Mouse (Mus musculus) midbrain, embryonic 14.5 days (tissue): ENCODE results near the gene Ccdc88b. TPM values are rescaled to one million over a fixed set of nuclear protein-coding genes. Genes with fewer than 3 reads are reported as not detected.

Experiments used
- ATAC-seq: fragments of 200-750 bp; cut with Nextera tagmentation; 2 replicates; pipeline ENCODE4 v1.8.0; 2017; ENCODE audit warnings: moderate number of reproducible peaks, moderate library complexity; ENCODE audit not compliant: low FRiP score, low TSS enrichment
- DNase-seq: peaks from one replicate; pipeline ENCODE4 v3.0.0-alpha.2; 2015
- H3K27ac ChIP-seq: fragments of 300-500 bp; sonication (generic); replicated peaks from 2 replicates; pipeline ENCODE4 v1.5.1; 2014; ENCODE audit warnings: mild to moderate bottlenecking, low read depth, low read length, moderate library complexity
- H3K27me3 ChIP-seq: fragments of 300-500 bp; sonication (generic); 2 replicates; pipeline ENCODE4 v1.6.1; 2014; ENCODE audit warnings: low read length, control low read depth, mixed read lengths; ENCODE audit not compliant: control insufficient read depth, insufficient read depth
- H3K36me3 ChIP-seq: fragments of 300-500 bp; sonication (generic); 2 replicates; pipeline ENCODE4 v1.6.1; 2014; ENCODE audit warnings: low read length, control low read depth; ENCODE audit not compliant: control insufficient read depth, insufficient read depth
- H3K4me1 ChIP-seq: fragments of 300-500 bp; sonication (generic); 2 replicates; pipeline ENCODE4 v1.6.1; 2014; ENCODE audit warnings: mild to moderate bottlenecking, antibody characterized with exemption, low read length, control low read depth; ENCODE audit not compliant: control insufficient read depth, insufficient read depth
- H3K4me2 ChIP-seq: fragments of 300-500 bp; sonication (generic); 2 replicates; pipeline ENCODE4 v1.6.1; 2014; ENCODE audit warnings: mild to moderate bottlenecking, low read length, moderate library complexity
- H3K4me3 ChIP-seq: fragments of 300-500 bp; sonication (generic); replicated peaks from 2 replicates; pipeline ENCODE4 v1.5.1; 2014; ENCODE audit warnings: low read depth, low read length
- H3K9ac ChIP-seq: fragments of 300-500 bp; sonication (generic); replicated peaks from 2 replicates; pipeline ENCODE4 v1.6.1; 2014; ENCODE audit warnings: mild to moderate bottlenecking, low read length, moderate library complexity
- H3K9me3 ChIP-seq: fragments of 300-500 bp; sonication (generic); 2 replicates; pipeline ENCODE4 v1.6.1; 2016; ENCODE audit warnings: low read length, control low read depth, mixed read lengths; ENCODE audit not compliant: control insufficient read depth
- WGBS: fragments of 180-500 bp; shearing (Covaris S2); extraction: QIAGEN DNeasy Blood & Tissue Kit; methylation state at CpG from one replicate; pipeline ENCODE4 v1.1.7; 2014; 5-methylcytosine and 5-hydroxymethylcytosine counted together
- polyA plus RNA-seq: library from polyadenylated mRNA; unstranded; fragments of >200 nt; fragmentation: Nextera tagmentation; extraction: Ambion mirVana; gene quantifications from 2 replicates; pipeline ENCODE4 v1.2.1, GENCODE M21; 2014

Gene Ccdc88b
- polyA plus RNA-seq, 1 experiment from 2014 or later, result 0.49 TPM

DNA sequence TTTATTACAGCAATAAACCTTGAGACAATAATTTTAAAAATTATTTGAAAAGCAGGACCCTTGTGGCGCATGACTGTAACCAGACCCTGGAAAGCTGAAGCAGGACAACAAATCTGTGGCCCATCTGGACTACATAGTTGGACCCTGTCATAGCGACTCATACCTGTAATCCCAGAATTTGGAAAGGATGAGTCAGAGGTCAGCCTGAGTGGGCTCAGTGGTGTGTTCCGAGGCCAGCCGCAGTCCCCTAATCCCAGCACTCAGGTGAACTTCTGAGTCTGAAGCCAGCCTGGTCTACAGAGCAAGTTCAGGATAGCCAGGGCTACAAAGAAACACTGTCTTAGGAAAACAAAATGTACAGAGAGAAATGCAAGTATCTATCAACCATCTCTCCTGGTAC lies 3.4 kb upstream of the Ccdc88b start:
- no peaks in the 10 kb centered on the region for H3K27me3 ChIP-seq
- H3K27ac ChIP-seq, result no peak overlapping the region
- ATAC-seq (no peak), DNase-seq (no peak)
- no peak overlapping the region for H3K9ac ChIP-seq
- no peak overlapping the region for H3K4me2 ChIP-seq
- no peaks in the 10 kb centered on the region for H3K9me3 ChIP-seq
- H3K4me3 ChIP-seq, result no peak overlapping the region
- 93% methylated on average over 4 of the region's 4 CpGs for WGBS
- H3K4me1 ChIP-seq, result no peaks in the 10 kb centered on the region
- no peaks in the 10 kb centered on the region for H3K36me3 ChIP-seq

DNA sequence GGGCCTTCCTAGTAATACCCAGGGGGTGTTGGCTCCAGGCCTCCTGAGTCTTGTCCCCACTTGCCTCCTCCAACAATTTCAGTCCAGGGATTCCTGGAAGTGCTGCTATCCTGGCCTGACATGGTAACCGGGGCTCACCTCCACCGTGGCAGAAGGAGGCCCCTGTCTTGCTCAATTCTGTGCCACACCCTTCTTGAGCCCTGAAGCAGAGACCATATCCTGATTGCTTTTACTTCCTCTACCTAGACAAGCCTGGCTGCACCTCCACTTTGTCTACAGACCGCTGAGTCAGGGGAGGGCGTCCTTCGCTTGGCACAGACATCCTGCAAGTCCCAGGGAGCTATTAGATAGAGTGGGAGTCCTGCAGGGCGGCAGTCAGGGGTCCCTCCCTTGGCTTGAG lies 2.7 kb upstream of the Ccdc88b start:
- H3K27ac ChIP-seq, result no peak overlapping the region
- H3K9ac ChIP-seq, result no peak overlapping the region
- H3K9me3 ChIP-seq, result no peaks in the 10 kb centered on the region
- H3K4me3 ChIP-seq, result no peak overlapping the region
- 0 out of 2 replicates have a peak, but pooled peaks cover under 1% of the 10 kb centered on the region for H3K4me1 ChIP-seq
- H3K27me3 ChIP-seq, result no peaks in the 10 kb centered on the region
- no peak overlapping the region for H3K4me2 ChIP-seq
- 83% methylated on average over 6 of the region's 6 CpGs for WGBS
- no peaks in the 10 kb centered on the region for H3K36me3 ChIP-seq
- DNase-seq (no peak), ATAC-seq (no peak)

- no peak for ATAC-seq
- WGBS, result 83% methylated on average over 3 of the region's 3 CpGs
- Histone ChIP-seq H3K9me3 (no peaks in the 10 kb centered on the region), H3K27me3 (no peaks in the 10 kb centered on the region), H3K4me3 (no peak overlapping the region), H3K9ac (no peak overlapping the region), H3K4me2 (no peak overlapping the region), H3K36me3 (no peaks in the 10 kb centered on the region), H3K27ac (no peak overlapping the region), H3K4me1 (0 out of 2 replicates have a peak, but pooled peaks cover 3% of the 10 kb centered on the region)
- DNase-seq, result no peak
These were observed 2.0 kb upstream of the Ccdc88b start for GRCm38 (mm10) chr19:6859971-6860370.

- no peak for DNase-seq
These were observed 1.1 kb upstream of the Ccdc88b start for GRCm38 (mm10) chr19:6859032-6859651.

DNA sequence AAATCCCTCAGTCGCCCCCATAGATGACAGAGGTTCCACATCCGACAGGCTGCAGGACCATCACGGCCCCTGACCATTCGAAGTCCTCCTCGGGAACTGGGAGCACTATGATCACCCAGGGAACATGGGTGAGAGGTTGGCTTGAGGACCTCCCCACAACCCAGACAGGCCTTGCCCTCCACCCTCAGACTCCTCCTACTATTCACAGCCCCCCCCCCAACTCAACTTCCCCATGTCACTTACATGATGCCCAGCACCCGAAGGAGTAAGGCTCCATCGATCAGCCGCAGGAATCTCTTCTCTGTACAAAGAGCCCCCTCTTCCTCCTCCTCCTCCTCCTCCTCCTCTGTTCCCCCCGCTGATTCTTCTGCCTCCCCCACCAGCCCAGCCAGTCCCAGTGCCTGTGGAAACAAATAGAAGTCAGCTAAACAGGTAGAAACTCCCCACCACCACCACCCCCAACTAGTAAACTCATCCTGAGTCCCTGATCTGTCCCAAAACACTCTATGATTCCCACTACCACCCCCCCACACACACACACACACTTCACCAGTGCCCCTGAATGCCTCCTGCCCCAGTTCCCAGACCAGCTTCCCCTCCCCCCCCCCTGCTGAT lies 513 bp downstream of the Ccdc88b start:
- no peak for ATAC-seq
- no peaks in the 10 kb centered on the region for H3K36me3 ChIP-seq
- 73% methylated on average over 9 of the region's 9 CpGs for WGBS
- DNase-seq, result no peak
- H3K27me3 ChIP-seq, result no peaks in the 10 kb centered on the region
- H3K4me2 ChIP-seq, result no peak overlapping the region
- 0 out of 2 replicates have a peak, but pooled peaks cover 3% of the 10 kb centered on the region for H3K4me1 ChIP-seq
- H3K4me3 ChIP-seq, result no peak overlapping the region
- H3K9me3 ChIP-seq, result no peaks in the 10 kb centered on the region
- H3K9ac ChIP-seq, result no peak overlapping the region
- no peak overlapping the region for H3K27ac ChIP-seq

More at GRCm38 (mm10) chr19:6859032-6859651, 1.1 kb upstream of the Ccdc88b start:
- H3K27ac ChIP-seq, result no peak overlapping the region
- no peaks in the 10 kb centered on the region for H3K27me3 ChIP-seq
- H3K36me3 ChIP-seq, result no peaks in the 10 kb centered on the region
- 74% methylated on average over 2 of the region's 2 CpGs for WGBS
- H3K4me2 ChIP-seq, result no peak overlapping the region
- ATAC-seq, result no peak
- H3K4me1 ChIP-seq, result 0 out of 2 replicates have a peak, but pooled peaks cover 3% of the 10 kb centered on the region
- H3K9ac ChIP-seq, result no peak overlapping the region
- no peaks in the 10 kb centered on the region for H3K9me3 ChIP-seq
- no peak overlapping the region for H3K4me3 ChIP-seq

DNA sequence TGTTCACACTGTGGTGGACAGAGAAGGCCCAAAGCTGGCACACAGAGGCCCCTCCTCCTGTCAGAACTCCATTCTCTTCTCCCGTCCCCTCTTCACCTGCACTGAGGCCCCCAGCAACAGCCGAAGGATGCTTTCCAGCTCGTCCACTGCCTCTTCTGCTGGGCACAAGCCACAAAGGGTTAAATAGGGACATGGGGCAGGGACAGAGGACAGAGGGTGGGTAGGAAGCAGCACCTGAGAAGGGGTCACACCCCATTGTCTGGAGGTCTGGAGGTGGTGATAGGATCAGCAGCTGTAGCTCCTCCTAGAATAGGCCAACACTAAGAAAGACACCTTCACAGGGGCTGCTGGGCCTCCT lies 1.0 kb downstream of the Ccdc88b start:
- Histone ChIP-seq H3K4me2 (no peak overlapping the region), H3K27ac (no peak overlapping the region), H3K9ac (no peak overlapping the region), H3K27me3 (no peaks in the 10 kb centered on the region), H3K4me3 (no peak overlapping the region), H3K4me1 (0 out of 2 replicates have a peak, but pooled peaks cover 3% of the 10 kb centered on the region), H3K36me3 (no peaks in the 10 kb centered on the region), H3K9me3 (no peaks in the 10 kb centered on the region)
- 36% methylated on average over 3 of the region's 3 CpGs for WGBS
- DNase-seq (no peak), ATAC-seq (no peak)

- 44% methylated on average over 12 of the region's 12 CpGs for WGBS
- no peaks in the 10 kb centered on the region for H3K36me3 ChIP-seq
- no peaks in the 10 kb centered on the region for H3K27me3 ChIP-seq
- H3K9me3 ChIP-seq, result no peaks in the 10 kb centered on the region
- 0 out of 2 replicates have a peak, but pooled peaks cover 3% of the 10 kb centered on the region for H3K4me1 ChIP-seq
- no peak overlapping the region for H3K4me3 ChIP-seq
- DNase-seq, result peak; percentile 81
- no peak overlapping the region for H3K9ac ChIP-seq
- ATAC-seq, result no peak
- no peak overlapping the region for H3K27ac ChIP-seq
- no peak overlapping the region for H3K4me2 ChIP-seq
These were observed 1.6 kb downstream of the Ccdc88b start for GRCm38 (mm10) chr19:6856281-6857002.

- Histone ChIP-seq H3K9me3 (no peaks in the 10 kb centered on the region), H3K36me3 (no peaks in the 10 kb centered on the region), H3K4me2 (peak overlapping the region; percentile 40), H3K27ac (no peak overlapping the region), H3K27me3 (no peaks in the 10 kb centered on the region), H3K9ac (0 out of 2 replicates have a peak overlapping the region, but pooled peaks have one; percentile 26), H3K4me3 (no peak overlapping the region), H3K4me1 (0 out of 2 replicates have a peak, but pooled peaks cover 3% of the 10 kb centered on the region)
- DNase-seq, result peak; percentile 64
- peak; percentile 67; the same call in 1 of the 2 replicates for ATAC-seq
- WGBS, result 6% methylated on average over 38 of the region's 38 CpGs
These were observed 2.6 kb downstream of the Ccdc88b start for GRCm38 (mm10) chr19:6855225-6856031.
